Mouse (Mus musculus) intestine, postnatal 0 days (tissue): ENCODE measurements at regions not wholly inside any gene's neighbourhood (a gene's known extent, or its start where the extent isn't known, plus 50 kb on each side); places are given as distances from the start of the nearest gene placed in this dataset.

ENCODE experiments used
- ATAC-seq: fragments of 200-750 bp; cut with Nextera tagmentation; 2 replicates; pipeline ENCODE4 v1.8.0; 2017; ENCODE audit warnings: mild to moderate bottlenecking, moderate TSS enrichment, moderate library complexity
- H3K27ac ChIP-seq: fragments of 300-500 bp; sonication (generic); 2 replicates; pipeline ENCODE4 v1.5.1; 2014; ENCODE audit warnings: mild to moderate bottlenecking, low read depth, low read length, moderate library complexity
- H3K27me3 ChIP-seq: fragments of 300-500 bp; sonication (generic); replicated peaks from 2 replicates; pipeline ENCODE4 v1.6.1; 2014; ENCODE audit warnings: low read length, mixed read lengths; ENCODE audit not compliant: control insufficient read depth, insufficient read depth
- H3K36me3 ChIP-seq: fragments of 300-500 bp; sonication (generic); 2 replicates; pipeline ENCODE4 v1.6.1; 2014; ENCODE audit warnings: mild to moderate bottlenecking, moderate library complexity; ENCODE audit not compliant: control insufficient read depth, insufficient read depth
- H3K4me1 ChIP-seq: fragments of 300-500 bp; sonication (generic); replicated peaks from 2 replicates; pipeline ENCODE4 v1.6.1; 2014; ENCODE audit warnings: antibody characterized with exemption, low read length, mixed read lengths; ENCODE audit not compliant: control insufficient read depth, insufficient read depth
- H3K4me2 ChIP-seq: fragments of 300-500 bp; sonication (generic); replicated peaks from 2 replicates; pipeline ENCODE4 v1.6.1; 2014; ENCODE audit warnings: low read depth, mild to moderate bottlenecking, moderate library complexity
- H3K4me3 ChIP-seq: fragments of 300-500 bp; sonication (generic); 2 replicates; pipeline ENCODE4 v1.5.1; 2014; ENCODE audit warnings: low read depth, low read length
- H3K9ac ChIP-seq: fragments of 300-500 bp; sonication (generic); 2 replicates; pipeline ENCODE4 v1.6.1; 2014; ENCODE audit warnings: mild to moderate bottlenecking, low read depth, low read length
- H3K9me3 ChIP-seq: fragments of 300-500 bp; sonication (generic); 2 replicates; pipeline ENCODE4 v1.6.1; 2016; ENCODE audit warnings: mixed run types; ENCODE audit not compliant: control insufficient read depth
- CTCF ChIP-seq: sonication (generic); IDR thresholded peaks from 2 replicates; pipeline ENCODE4 v1.5.1; 2016; ENCODE audit warnings: low read depth, mild to moderate bottlenecking, control low read depth, antibody characterized with exemption, moderate library complexity
- WGBS: fragments of 180-500 bp; shearing (Covaris S2); extraction: QIAGEN DNeasy Blood & Tissue Kit; methylation state at CpG from one replicate; pipeline ENCODE4 v1.1.7; 2014; 5-methylcytosine and 5-hydroxymethylcytosine counted together

DNA sequence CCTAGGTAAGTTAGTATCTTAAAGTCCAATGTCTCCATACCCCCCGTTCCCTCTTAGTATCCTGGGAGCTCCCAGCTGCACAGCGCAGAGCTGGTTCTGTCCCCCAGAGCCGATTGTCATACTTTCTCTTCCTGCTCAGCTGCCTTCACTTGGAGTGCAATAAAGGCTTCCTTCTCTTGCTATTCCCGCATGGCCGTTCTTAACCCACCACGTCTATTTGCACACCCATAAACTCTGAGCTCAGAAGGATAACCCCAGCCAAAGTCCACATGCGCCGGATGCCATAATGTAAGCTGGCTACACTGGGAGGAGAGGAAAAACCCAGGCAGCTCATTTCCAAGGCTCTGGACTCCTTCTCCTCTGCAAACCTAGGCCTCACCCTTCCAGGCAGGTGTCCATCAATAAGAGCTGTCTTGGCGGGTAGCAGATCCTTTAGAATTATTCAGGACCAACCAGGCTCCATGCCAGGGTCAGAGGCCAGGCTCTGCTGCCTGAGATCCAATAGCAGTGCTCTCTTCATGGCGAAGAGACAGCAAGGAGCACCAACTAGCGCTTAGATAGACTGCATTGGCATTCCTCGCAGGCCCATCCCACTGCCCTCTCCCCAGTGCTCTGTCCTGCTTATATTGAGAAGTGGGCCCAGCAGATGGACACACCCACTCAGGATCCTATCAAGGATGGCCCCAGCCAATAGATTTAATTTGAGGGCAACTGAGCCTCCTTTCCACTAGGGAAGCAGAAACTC, 204.4 kb downstream of the Gm45692 start:
- H3K9me3 ChIP-seq: no peaks in the 10 kb centered on the region
- no peak for TF ChIP-seq CTCF
- no peaks in the 10 kb centered on the region for H3K27me3 ChIP-seq
- 0 out of 2 replicates have a peak, but pooled peaks cover 4% of the 10 kb centered on the region for H3K4me1 ChIP-seq
- WGBS: 54% methylated on average over 12 of the region's 12 CpGs
- H3K36me3 ChIP-seq: no peaks in the 10 kb centered on the region
- no peak overlapping the region for H3K4me3 ChIP-seq
- ATAC-seq: peak; percentile 92
- H3K4me2 ChIP-seq: 0 out of 2 replicates have a peak overlapping the region, but pooled peaks have one; percentile 13
- no peak overlapping the region for H3K27ac ChIP-seq
- H3K9ac ChIP-seq: no peak overlapping the region; the same call in 1 of the 2 replicates

GRCm38 (mm10) chr8:26324606-26325005, 205.3 kb downstream of the Gm45692 start:
- no peaks in the 10 kb centered on the region for H3K27me3 ChIP-seq
- H3K9me3 ChIP-seq: no peaks in the 10 kb centered on the region
- H3K36me3 ChIP-seq: no peaks in the 10 kb centered on the region
- 83% methylated on average over 3 of the region's 3 CpGs for WGBS
- H3K27ac ChIP-seq: no peak overlapping the region
- H3K4me2 ChIP-seq: no peak overlapping the region
- no peak overlapping the region for H3K4me3 ChIP-seq
- H3K4me1 ChIP-seq: 0 out of 2 replicates have a peak, but pooled peaks cover 4% of the 10 kb centered on the region
- ATAC-seq: no peak
- TF ChIP-seq CTCF: no peak
- no peak overlapping the region for H3K9ac ChIP-seq

DNA sequence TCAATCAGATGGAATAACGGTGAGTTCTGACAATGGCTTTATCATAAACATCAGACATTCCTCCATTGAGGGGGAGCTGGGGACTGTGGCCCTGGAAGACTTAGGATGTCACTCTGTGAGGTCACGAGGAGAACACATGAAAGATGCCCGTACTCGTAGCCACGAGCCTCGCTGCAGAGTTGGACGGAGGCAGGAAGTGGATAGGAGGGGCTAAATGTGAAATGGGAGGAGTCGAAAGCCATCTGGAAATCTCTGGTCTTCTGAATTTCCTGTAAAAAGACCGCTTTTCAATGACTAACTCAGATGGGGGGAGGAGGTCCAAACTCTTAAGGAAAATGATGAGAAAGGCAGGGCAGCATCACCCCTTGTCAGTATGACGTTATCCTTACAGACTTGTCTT, 210.5 kb downstream of the Gm45692 start:
- H3K9ac ChIP-seq: no peak overlapping the region
- H3K36me3 ChIP-seq: no peaks in the 10 kb centered on the region
- H3K4me3 ChIP-seq: no peak overlapping the region
- no peaks in the 10 kb centered on the region for H3K27me3 ChIP-seq
- H3K27ac ChIP-seq: no peak overlapping the region
- 53% methylated on average over 10 of the region's 10 CpGs for WGBS
- no peaks in the 10 kb centered on the region for H3K4me1 ChIP-seq
- no peak for TF ChIP-seq CTCF
- peak overlapping the region; percentile 32; the same call in 1 of the 2 replicates for H3K4me2 ChIP-seq
- no peaks in the 10 kb centered on the region for H3K9me3 ChIP-seq
- no peak for ATAC-seq

GRCm38 (mm10) chr8:26336906-26337650, 217.7 kb downstream of the Gm45692 start:
- H3K4me1 ChIP-seq: no peaks in the 10 kb centered on the region
- H3K27me3 ChIP-seq: no peaks in the 10 kb centered on the region
- TF ChIP-seq CTCF: no peak
- H3K9ac ChIP-seq: no peak overlapping the region
- no peaks in the 10 kb centered on the region for H3K9me3 ChIP-seq
- ATAC-seq: no peak
- H3K4me3 ChIP-seq: no peak overlapping the region
- no peaks in the 10 kb centered on the region for H3K36me3 ChIP-seq
- H3K27ac ChIP-seq: no peak overlapping the region
- H3K4me2 ChIP-seq: no peak overlapping the region
- WGBS: 85% methylated on average over 5 of the region's 5 CpGs

DNA sequence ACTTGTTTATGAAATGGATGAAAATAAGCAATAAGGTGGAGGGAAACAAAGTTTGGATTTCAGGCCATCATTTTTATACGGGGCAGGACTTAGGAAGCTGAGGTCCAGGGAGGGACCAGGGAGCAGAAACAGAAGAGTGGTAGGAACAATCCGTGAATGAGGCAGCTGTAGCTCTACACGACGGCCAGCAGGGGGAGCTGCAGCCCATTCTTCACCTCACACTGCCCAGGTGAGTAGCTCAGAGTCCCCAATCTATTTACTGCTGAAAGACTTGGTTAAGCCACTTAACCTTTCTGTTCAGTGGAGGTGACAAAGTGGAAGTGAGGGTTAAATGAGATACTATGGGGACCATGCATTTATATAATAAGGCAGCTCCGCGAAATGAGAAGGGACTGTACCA, 225.7 kb downstream of the Gm45692 start:
- Histone ChIP-seq H3K27me3 (no peaks in the 10 kb centered on the region), H3K27ac (no peak overlapping the region), H3K4me2 (no peak overlapping the region), H3K4me1 (no peaks in the 10 kb centered on the region), H3K9ac (no peak overlapping the region), H3K36me3 (no peaks in the 10 kb centered on the region), H3K4me3 (no peak overlapping the region), H3K9me3 (no peaks in the 10 kb centered on the region)
- WGBS: 27% methylated on average over 6 of the region's 6 CpGs
- no peak for ATAC-seq
- peak; percentile 95 for TF ChIP-seq CTCF

DNA sequence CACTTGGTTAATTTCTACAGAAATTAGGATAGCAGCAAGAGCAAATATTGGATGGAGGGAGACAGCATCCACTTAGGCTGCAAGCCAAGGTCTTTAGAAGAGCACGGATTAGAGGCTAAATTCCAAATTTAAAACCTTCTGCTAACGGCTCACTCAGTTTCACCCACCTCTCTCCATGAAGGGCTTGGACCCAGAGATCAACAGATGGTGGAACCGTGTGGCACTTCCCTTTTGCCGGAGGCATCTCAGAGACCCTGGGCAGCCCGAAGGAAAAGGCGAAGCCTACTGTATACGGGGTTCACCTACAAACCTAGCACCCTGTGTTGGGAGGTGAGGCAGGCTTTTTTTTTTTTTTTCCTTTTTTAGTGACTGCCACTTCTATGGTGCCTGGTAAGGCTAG, 229.9 kb downstream of the Gm45692 start:
- WGBS: 88% methylated on average over 7 of the region's 7 CpGs
- no peak overlapping the region for H3K27ac ChIP-seq
- no peak for ATAC-seq
- no peaks in the 10 kb centered on the region for H3K4me1 ChIP-seq
- no peak overlapping the region for H3K4me2 ChIP-seq
- no peak for TF ChIP-seq CTCF
- no peaks in the 10 kb centered on the region for H3K27me3 ChIP-seq
- no peaks in the 10 kb centered on the region for H3K36me3 ChIP-seq
- no peaks in the 10 kb centered on the region for H3K9me3 ChIP-seq
- no peak overlapping the region for H3K4me3 ChIP-seq
- H3K9ac ChIP-seq: no peak overlapping the region
